8 mouse cellular contexts compared by ENCODE assay signal in the genomic region with DNA sequence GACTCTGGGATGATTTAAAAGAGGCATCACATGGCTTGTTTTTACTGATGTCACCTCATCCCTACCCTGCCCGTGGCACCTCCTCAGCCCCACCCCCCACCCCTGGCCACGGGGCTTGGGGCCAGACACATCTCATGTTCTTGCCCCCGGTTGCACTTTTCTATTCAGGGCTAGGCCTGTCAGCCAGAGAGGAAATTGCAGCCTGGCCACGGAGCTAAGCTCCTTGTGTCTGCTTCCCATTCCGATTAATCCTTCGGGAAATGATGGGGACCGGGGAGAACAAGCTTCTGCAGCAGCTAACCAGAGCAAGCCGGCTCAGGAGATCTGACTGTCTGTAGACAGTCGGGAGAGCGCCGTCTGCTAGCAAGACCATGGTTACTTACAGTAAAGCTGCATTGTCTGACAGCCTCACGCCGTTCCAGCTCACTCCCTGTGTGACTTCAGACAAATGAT. TPM values are rescaled to one million over a fixed set of nuclear protein-coding genes. Genes with fewer than 3 reads are reported as not detected.
DNase-seq lines count a peak whose midpoint lies in the region; ATAC-seq and TF ChIP-seq lines count a peak whose summit lies in the region.

No protein-coding gene starts in this region.

- H3K4me1 ChIP-seq in midbrain, embryonic 13.5 days (replicated peaks): peaks cover 29% of the 10 kb centered on the region
- peaks cover 23% of the 10 kb centered on the region for H3K4me1 ChIP-seq in midbrain, embryonic 10.5 days
- 0 out of 2 replicates have a peak, but pooled peaks cover 3% of the 10 kb centered on the region for H3K4me1 ChIP-seq in forebrain, postnatal 0 days (ENCODE audit: insufficient read depth)
- peaks cover 6% of the 10 kb centered on the region for H3K4me1 ChIP-seq in hindbrain, embryonic 16.5 days (ENCODE audit: control insufficient read depth, insufficient read depth, low read depth, low read length)

- H3K4me2 ChIP-seq in midbrain, embryonic 13.5 days (replicated peaks): no peak overlapping the region
- no peak overlapping the region for H3K4me2 ChIP-seq in forebrain, postnatal 0 days (ENCODE audit: low read depth)
- no peak overlapping the region for H3K4me2 ChIP-seq in hindbrain, embryonic 16.5 days (ENCODE audit: low read length)

- H3K9ac ChIP-seq in midbrain, embryonic 13.5 days (replicated peaks): no peak overlapping the region; the same call in 1 of the 2 replicates
- H3K9ac ChIP-seq in forebrain, postnatal 0 days: peak overlapping the region; percentile 28; the same call in 1 of the 2 replicates
- no peak overlapping the region for H3K9ac ChIP-seq in hindbrain, embryonic 16.5 days (ENCODE audit: low read depth, low read length)

- no peaks in the 10 kb centered on the region for H3K27me3 ChIP-seq in midbrain, embryonic 13.5 days
- H3K27me3 ChIP-seq in midbrain, embryonic 10.5 days (ENCODE audit: low read depth, poor library complexity, severe bottlenecking): no peaks in the 10 kb centered on the region
- no peaks in the 10 kb centered on the region for H3K27me3 ChIP-seq in forebrain, postnatal 0 days (ENCODE audit: insufficient read depth, low read length)
- no peaks in the 10 kb centered on the region for H3K27me3 ChIP-seq in hindbrain, embryonic 16.5 days (replicated peaks; ENCODE audit: control insufficient read depth, insufficient read depth, low read length)

- DNase-seq in midbrain, embryonic 10.5 days (ENCODE audit: low spot score): no peak
- DNase-seq in forebrain, postnatal 0 days: peak; percentile 31
- peak; percentile 19 for DNase-seq in lung, postnatal 14 days
- no peak for DNase-seq in left cerebral cortex, adult 9 months (ENCODE audit: low spot score in 2 of 2)
- no peak for DNase-seq in layer of hippocampus, adult 2 months (ENCODE audit: low spot score in 2 of 2)

- no peak overlapping the region for H3K4me3 ChIP-seq in midbrain, embryonic 13.5 days (replicated peaks)
- no peak overlapping the region for H3K4me3 ChIP-seq in midbrain, embryonic 10.5 days
- H3K4me3 ChIP-seq in forebrain, postnatal 0 days (ENCODE audit: low read depth, low read length): no peak overlapping the region
- no peak overlapping the region for H3K4me3 ChIP-seq in hindbrain, embryonic 16.5 days (ENCODE audit: low read length)
- H3K4me3 ChIP-seq in layer of hippocampus, adult 2 months: no peak overlapping the region

- peak overlapping the region; percentile 81 for H3K27ac ChIP-seq in midbrain, embryonic 13.5 days
- no peak overlapping the region for H3K27ac ChIP-seq in midbrain, embryonic 10.5 days (replicated peaks)
- H3K27ac ChIP-seq in forebrain, postnatal 0 days (ENCODE audit: low read depth, low read length): peak overlapping the region; percentile 50
- peak overlapping the region; percentile 75 for H3K27ac ChIP-seq in hindbrain, embryonic 16.5 days (ENCODE audit: low read depth, low read length)
- H3K27ac ChIP-seq in layer of hippocampus, adult 2 months: no peak overlapping the region

- peak; percentile 82 for ATAC-seq in midbrain, embryonic 13.5 days
- peak; percentile 45 for ATAC-seq in forebrain, postnatal 0 days
- ATAC-seq in hindbrain, embryonic 16.5 days: peak; percentile 51
- no peak for ATAC-seq in cerebellum, adult (ENCODE audit: insufficient number of reproducible peaks, low FRiP score, low TSS enrichment)

- TF ChIP-seq CTCF in forebrain, postnatal 0 days (IDR thresholded peaks at IDR 0.05; ENCODE audit: low read depth): no peak
- no peak for TF ChIP-seq CTCF in layer of hippocampus, adult 2 months (conservative IDR thresholded peaks at IDR 0.05)

- 44% methylated on average over 13 of the region's 13 CpGs for WGBS in midbrain, embryonic 13.5 days
- 70% methylated on average over 13 of the region's 13 CpGs for WGBS in midbrain, embryonic 10.5 days
- WGBS in forebrain, postnatal 0 days: 44% methylated on average over 13 of the region's 13 CpGs
- WGBS in hindbrain, embryonic 16.5 days: 44% methylated on average over 13 of the region's 13 CpGs

- H3K36me3 ChIP-seq in midbrain, embryonic 13.5 days: peaks cover 74% of the 10 kb centered on the region
- H3K36me3 ChIP-seq in midbrain, embryonic 10.5 days: peaks cover 96% of the 10 kb centered on the region
- peaks cover 31% of the 10 kb centered on the region for H3K36me3 ChIP-seq in forebrain, postnatal 0 days (ENCODE audit: insufficient read depth)
- peaks cover 11% of the 10 kb centered on the region for H3K36me3 ChIP-seq in hindbrain, embryonic 16.5 days (ENCODE audit: control insufficient read depth, insufficient read depth, low read length)

- no peaks in the 10 kb centered on the region for H3K9me3 ChIP-seq in midbrain, embryonic 13.5 days
- H3K9me3 ChIP-seq in midbrain, embryonic 10.5 days (replicated peaks): no peaks in the 10 kb centered on the region
- no peaks in the 10 kb centered on the region for H3K9me3 ChIP-seq in forebrain, postnatal 0 days (ENCODE audit: low read length)
- no peaks in the 10 kb centered on the region for H3K9me3 ChIP-seq in hindbrain, embryonic 16.5 days (ENCODE audit: control insufficient read depth, low read length)

RNA-seq across cellular contexts. Expression of a gene that starts 40.7 kb away (rescaled TPM):
- not detected in 2 replicates for polyA plus RNA-seq in midbrain, embryonic 13.5 days (2015; fragmentation: Nextera tagmentation; extraction: Ambion mirVana)
- not detected in 2 replicates for polyA plus RNA-seq in midbrain, embryonic 10.5 days (2016; fragmentation: Nextera tagmentation; extraction: Ambion mirVana)
- 1.0 and 1.1 TPM in 2 replicates for total RNA-seq in forebrain, postnatal 0 days (2014; rRNA removed)
- not detected in 2 replicates for polyA plus RNA-seq in forebrain, postnatal 0 days (2015; fragmentation: Nextera tagmentation; extraction: Ambion mirVana)
- not detected in 2 replicates for polyA plus RNA-seq in hindbrain, embryonic 16.5 days (2015; fragmentation: Nextera tagmentation; extraction: Ambion mirVana)
- total RNA-seq in layer of hippocampus, adult 2 months (2021): 1 to 10 TPM; 3.2 to 3.6 TPM

RNA-seq across cellular contexts. Expression of a gene that starts 50.3 kb away (rescaled TPM):
- polyA plus RNA-seq in midbrain, embryonic 13.5 days (2015; fragmentation: Nextera tagmentation; extraction: Ambion mirVana): 0.09 TPM in 1 of 2 replicates, not detected in the other
- 0.26 and 0.30 TPM in 2 replicates for polyA plus RNA-seq in midbrain, embryonic 10.5 days (2016; fragmentation: Nextera tagmentation; extraction: Ambion mirVana)
- 0.08 and 0.14 TPM in 2 replicates for total RNA-seq in forebrain, postnatal 0 days (2014; rRNA removed)
- polyA plus RNA-seq in forebrain, postnatal 0 days (2015; fragmentation: Nextera tagmentation; extraction: Ambion mirVana): 0.08 and 0.12 TPM in 2 replicates
- 0.26 TPM in 1 of 2 replicates, not detected in the other for polyA plus RNA-seq in hindbrain, embryonic 16.5 days (2015; fragmentation: Nextera tagmentation; extraction: Ambion mirVana)
- 1 to 10 TPM in 1 of 2 experiments, under 1 TPM in 1; 0.64 to 1.1 TPM for total RNA-seq in layer of hippocampus, adult 2 months (2021)

Comparison
In these comparisons a context has a peak if more than half of its experiments do, and no peak if none do; other contexts are left out.
1. H3K27ac ChIP-seq: peak in midbrain, embryonic 13.5 days (single experiment), forebrain, postnatal 0 days (single experiment) and hindbrain, embryonic 16.5 days (single experiment); none in midbrain, embryonic 10.5 days (single experiment) and layer of hippocampus, adult 2 months (single experiment).
2. DNase-seq: peak in forebrain, postnatal 0 days (single experiment) and lung, postnatal 14 days (single experiment); none in midbrain, embryonic 10.5 days (single experiment), left cerebral cortex, adult 9 months (0 of 2) and layer of hippocampus, adult 2 months (0 of 2).